Mouse (Mus musculus): ENCODE measurements around the gene Lrrc23. TPM values are rescaled to one million over a fixed set of nuclear protein-coding genes. Genes with fewer than 3 reads are reported as not detected.

Gene Lrrc23
- polyA plus RNA-seq (2014; fragmentation: Nextera tagmentation; extraction: Ambion mirVana): 3.7 and 6.4 TPM in 2 replicates

DNA sequence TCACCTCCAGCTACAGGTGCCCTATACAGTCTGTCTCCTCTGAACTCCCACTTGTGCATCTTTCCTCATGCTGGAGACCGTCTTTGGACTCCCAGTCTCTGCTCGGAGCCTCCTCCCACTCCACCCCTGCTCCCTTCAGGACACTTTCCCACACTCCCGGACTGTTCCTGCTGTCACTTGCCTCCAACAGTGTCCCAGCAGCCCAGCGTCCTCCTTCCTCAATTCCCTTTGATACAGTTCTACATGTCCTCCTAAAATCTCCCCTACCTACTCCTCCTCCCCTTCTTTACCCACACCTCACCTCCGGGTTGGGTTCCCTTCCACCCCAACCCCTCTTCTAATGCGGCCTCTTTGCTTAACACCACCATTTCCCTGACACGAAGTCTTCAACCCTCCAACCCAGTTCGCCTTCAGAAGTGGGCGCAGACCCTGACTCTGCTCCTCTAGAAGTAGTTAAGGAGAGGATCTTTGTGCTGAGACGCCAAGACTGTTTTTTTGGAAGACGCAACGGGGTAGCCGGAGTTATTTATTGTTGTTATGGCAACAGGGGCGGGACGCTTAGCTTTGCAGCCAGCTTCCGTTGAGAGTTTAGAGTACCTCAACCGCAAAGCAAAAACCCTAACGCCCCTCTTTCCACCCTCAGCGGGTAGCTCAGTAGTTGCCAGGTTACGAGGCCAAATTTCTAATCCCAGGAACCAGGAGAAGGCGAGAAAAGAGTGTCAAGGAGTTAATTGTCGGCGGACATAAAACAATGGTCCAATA is at the start of gene Lrrc23:
Gene Lrrc23, minus strand, starts transcription at position 506 of the 762 bp plus-strand sequence.
- Histone ChIP-seq H3K4me2 (replicated peaks) (peak within 1 kb of the TSS; percentile 78), H3K27me3 (ENCODE audit: control insufficient read depth, insufficient read depth, low read length) (0 out of 2 replicates have a peak, but pooled peaks cover 4% of the 10 kb centered on the region), H3K4me3 (replicated peaks; ENCODE audit: low read length) (peak within 1 kb of the TSS; percentile 33), H3K9ac (peak within 1 kb of the TSS; percentile 49), H3K27ac (peak within 1 kb of the TSS; percentile 43), H3K9me3 (ENCODE audit: control insufficient read depth, low read length) (no peaks in the 10 kb centered on the region), H3K4me1 (replicated peaks; ENCODE audit: control insufficient read depth, insufficient read depth, low read length) (peaks cover 13% of the 10 kb centered on the region; the same call in 1 of the 2 replicates), H3K36me3 (replicated peaks; ENCODE audit: control insufficient read depth, insufficient read depth) (no peaks in the 10 kb centered on the region)
- DNase-seq (ENCODE audit: low spot score): peak; percentile 73
- WGBS: 2% methylated on average over 23 of the region's 23 CpGs
- peak; percentile 62; the same call in 1 of the 2 replicates for ATAC-seq (ENCODE audit: low FRiP score)

GRCm38 (mm10) chr6:124828101-124828592 is 48.6 kb upstream of the Lrrc23 start:
- Histone ChIP-seq H3K4me1 (replicated peaks; ENCODE audit: control insufficient read depth, insufficient read depth, low read length) (peaks cover 15% of the 10 kb centered on the region), H3K27ac (peak overlapping the region; percentile 62), H3K36me3 (replicated peaks; ENCODE audit: control insufficient read depth, insufficient read depth) (peaks cover 40% of the 10 kb centered on the region), H3K9ac (peak overlapping the region; percentile 65), H3K27me3 (ENCODE audit: control insufficient read depth, insufficient read depth, low read length) (no peaks in the 10 kb centered on the region), H3K4me3 (replicated peaks; ENCODE audit: low read length) (peak overlapping the region; percentile 46), H3K9me3 (ENCODE audit: control insufficient read depth, low read length) (no peaks in the 10 kb centered on the region), H3K4me2 (replicated peaks) (peak overlapping the region; percentile 88)
- DNase-seq (ENCODE audit: low spot score) (peak; percentile 35), ATAC-seq (ENCODE audit: low FRiP score) (no peak)
- WGBS: 25% methylated on average over 10 of the region's 10 CpGs

DNA sequence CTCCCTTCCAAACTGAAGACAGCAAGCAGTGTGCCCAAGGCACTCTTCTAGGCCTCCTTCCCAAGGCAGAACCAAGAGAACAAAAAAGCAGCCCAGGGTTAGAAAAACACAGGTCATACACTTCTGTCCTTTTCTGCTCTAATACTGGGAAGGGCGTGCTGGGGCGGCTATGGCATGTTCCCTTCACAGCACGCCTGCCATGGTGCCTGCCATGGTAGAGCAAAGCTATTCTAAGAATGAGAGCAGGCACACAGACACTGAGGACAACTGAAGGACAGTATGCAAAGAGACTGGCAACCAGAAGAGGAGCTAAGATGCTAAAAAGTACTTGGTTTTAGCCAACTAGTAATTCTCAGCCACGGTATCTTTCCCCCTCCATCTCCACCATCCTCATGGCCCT is 42.5 kb upstream of the Lrrc23 start:
- Histone ChIP-seq H3K4me3 (replicated peaks; ENCODE audit: low read length) (no peak overlapping the region), H3K36me3 (replicated peaks; ENCODE audit: control insufficient read depth, insufficient read depth) (peaks cover 97% of the 10 kb centered on the region), H3K27ac (no peak overlapping the region), H3K9ac (no peak overlapping the region), H3K27me3 (ENCODE audit: control insufficient read depth, insufficient read depth, low read length) (no peaks in the 10 kb centered on the region), H3K4me1 (replicated peaks; ENCODE audit: control insufficient read depth, insufficient read depth, low read length) (no peaks in the 10 kb centered on the region), H3K9me3 (ENCODE audit: control insufficient read depth, low read length) (no peaks in the 10 kb centered on the region), H3K4me2 (replicated peaks) (no peak overlapping the region)
- ATAC-seq (ENCODE audit: low FRiP score): no peak
- 96% methylated on average over 4 of the region's 4 CpGs for WGBS
- no peak for DNase-seq (ENCODE audit: low spot score)

DNA sequence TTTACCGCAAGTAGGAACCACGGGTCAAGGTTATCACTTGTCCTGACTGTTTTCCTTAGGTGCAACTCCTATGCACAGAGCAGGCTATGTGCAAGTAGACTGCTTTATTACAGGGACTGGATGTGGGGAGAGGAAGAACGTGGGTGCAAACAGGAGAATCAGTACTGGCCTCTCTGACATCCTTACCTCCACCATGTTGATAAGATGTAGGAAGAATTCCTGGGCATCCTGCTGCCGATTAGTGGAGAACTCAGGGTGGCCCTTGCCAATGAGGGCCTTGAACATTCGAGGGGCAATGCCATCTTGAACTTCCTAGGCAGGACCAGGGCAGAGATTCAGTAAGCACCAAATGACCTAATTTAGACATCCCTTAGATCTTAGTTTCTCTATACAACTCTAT is 41.4 kb upstream of the Lrrc23 start:
- no peaks in the 10 kb centered on the region for H3K27me3 ChIP-seq (ENCODE audit: control insufficient read depth, insufficient read depth, low read length)

GRCm38 (mm10) chr6:124817971-124818370 is 38.4 kb upstream of the Lrrc23 start:
- 92% methylated on average over 8 of the region's 8 CpGs for WGBS
- no peaks in the 10 kb centered on the region for H3K27me3 ChIP-seq (ENCODE audit: control insufficient read depth, insufficient read depth, low read length)
- ATAC-seq (ENCODE audit: low FRiP score): no peak

More for the DNA sequence above, 41.4 kb upstream of the Lrrc23 start:
- peaks cover 100% of the 10 kb centered on the region for H3K36me3 ChIP-seq (replicated peaks; ENCODE audit: control insufficient read depth, insufficient read depth)
- no peak for DNase-seq (ENCODE audit: low spot score)
- no peaks in the 10 kb centered on the region for H3K9me3 ChIP-seq (ENCODE audit: control insufficient read depth, low read length)
- ATAC-seq (ENCODE audit: low FRiP score): no peak
- no peaks in the 10 kb centered on the region for H3K4me1 ChIP-seq (replicated peaks; ENCODE audit: control insufficient read depth, insufficient read depth, low read length)
- no peak overlapping the region for H3K9ac ChIP-seq
- no peak overlapping the region for H3K4me3 ChIP-seq (replicated peaks; ENCODE audit: low read length)
- 94% methylated on average over 5 of the region's 5 CpGs for WGBS
- no peak overlapping the region for H3K27ac ChIP-seq
- no peak overlapping the region for H3K4me2 ChIP-seq (replicated peaks)

GRCm38 (mm10) chr6:124817563-124817962 is 38.0 kb upstream of the Lrrc23 start:
- Histone ChIP-seq H3K27ac (no peak overlapping the region), H3K36me3 (replicated peaks; ENCODE audit: control insufficient read depth, insufficient read depth) (peaks cover 77% of the 10 kb centered on the region), H3K9ac (no peak overlapping the region), H3K9me3 (ENCODE audit: control insufficient read depth, low read length) (no peaks in the 10 kb centered on the region), H3K4me2 (replicated peaks) (no peak overlapping the region), H3K4me3 (replicated peaks; ENCODE audit: low read length) (no peak overlapping the region), H3K27me3 (ENCODE audit: control insufficient read depth, insufficient read depth, low read length) (no peaks in the 10 kb centered on the region), H3K4me1 (replicated peaks; ENCODE audit: control insufficient read depth, insufficient read depth, low read length) (peaks cover 14% of the 10 kb centered on the region)
- ATAC-seq (ENCODE audit: low FRiP score) (no peak), DNase-seq (ENCODE audit: low spot score) (no peak)
- WGBS: 96% methylated on average over 8 of the region's 8 CpGs

More at GRCm38 (mm10) chr6:124817971-124818370, 38.4 kb upstream of the Lrrc23 start:
- H3K9me3 ChIP-seq (ENCODE audit: control insufficient read depth, low read length): no peaks in the 10 kb centered on the region
- H3K4me1 ChIP-seq (replicated peaks; ENCODE audit: control insufficient read depth, insufficient read depth, low read length): peaks cover 9% of the 10 kb centered on the region
- DNase-seq (ENCODE audit: low spot score): no peak
- no peak overlapping the region for H3K4me3 ChIP-seq (replicated peaks; ENCODE audit: low read length)
- no peak overlapping the region for H3K9ac ChIP-seq
- H3K27ac ChIP-seq: no peak overlapping the region
- H3K36me3 ChIP-seq (replicated peaks; ENCODE audit: control insufficient read depth, insufficient read depth): peaks cover 81% of the 10 kb centered on the region
- H3K4me2 ChIP-seq (replicated peaks): no peak overlapping the region

DNA sequence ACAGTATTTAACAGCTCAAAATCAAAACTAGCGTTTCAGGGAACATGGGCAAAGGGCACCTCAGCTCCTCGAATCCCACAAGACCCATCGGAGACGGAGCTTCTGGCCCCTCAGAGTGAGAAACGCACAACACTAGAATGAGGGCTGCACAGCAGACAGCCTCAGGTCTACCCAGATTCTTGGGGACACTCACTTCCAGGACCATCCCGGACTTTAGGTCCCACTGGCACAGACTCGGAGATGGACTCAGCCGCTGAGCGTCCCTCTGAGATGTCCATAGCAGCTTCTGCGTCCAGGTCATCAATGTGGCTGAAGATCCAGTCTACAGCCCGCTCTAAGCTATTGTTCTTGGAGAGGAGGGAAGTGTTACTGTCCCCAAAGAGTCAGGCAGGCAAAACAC is 37.6 kb upstream of the Lrrc23 start:
- Histone ChIP-seq H3K27ac (no peak overlapping the region), H3K4me2 (replicated peaks) (no peak overlapping the region), H3K27me3 (ENCODE audit: control insufficient read depth, insufficient read depth, low read length) (no peaks in the 10 kb centered on the region), H3K9ac (no peak overlapping the region), H3K9me3 (ENCODE audit: control insufficient read depth, low read length) (no peaks in the 10 kb centered on the region), H3K36me3 (replicated peaks; ENCODE audit: control insufficient read depth, insufficient read depth) (peaks cover 74% of the 10 kb centered on the region), H3K4me1 (replicated peaks; ENCODE audit: control insufficient read depth, insufficient read depth, low read length) (peaks cover 18% of the 10 kb centered on the region), H3K4me3 (replicated peaks; ENCODE audit: low read length) (no peak overlapping the region)
- ATAC-seq (ENCODE audit: low FRiP score) (no peak), DNase-seq (ENCODE audit: low spot score) (no peak)
- WGBS: 97% methylated on average over 11 of the region's 11 CpGs

GRCm38 (mm10) chr6:124816611-124817010 is 37.1 kb upstream of the Lrrc23 start:
- H3K4me3 ChIP-seq (replicated peaks; ENCODE audit: low read length): no peak overlapping the region
- no peak overlapping the region for H3K4me2 ChIP-seq (replicated peaks)
- H3K27ac ChIP-seq: no peak overlapping the region
- ATAC-seq (ENCODE audit: low FRiP score) (no peak), DNase-seq (ENCODE audit: low spot score) (no peak)
- H3K9ac ChIP-seq: no peak overlapping the region
- 93% methylated on average over 4 of the region's 4 CpGs for WGBS
- no peaks in the 10 kb centered on the region for H3K27me3 ChIP-seq (ENCODE audit: control insufficient read depth, insufficient read depth, low read length)
- peaks cover 20% of the 10 kb centered on the region for H3K4me1 ChIP-seq (replicated peaks; ENCODE audit: control insufficient read depth, insufficient read depth, low read length)
- no peaks in the 10 kb centered on the region for H3K9me3 ChIP-seq (ENCODE audit: control insufficient read depth, low read length)
- peaks cover 74% of the 10 kb centered on the region for H3K36me3 ChIP-seq (replicated peaks; ENCODE audit: control insufficient read depth, insufficient read depth)

- ATAC-seq (ENCODE audit: low FRiP score) (no peak), DNase-seq (ENCODE audit: low spot score) (no peak)
- Histone ChIP-seq H3K4me3 (replicated peaks; ENCODE audit: low read length) (no peak overlapping the region), H3K27me3 (ENCODE audit: control insufficient read depth, insufficient read depth, low read length) (no peaks in the 10 kb centered on the region), H3K4me2 (replicated peaks) (no peak overlapping the region), H3K36me3 (replicated peaks; ENCODE audit: control insufficient read depth, insufficient read depth) (peaks cover 71% of the 10 kb centered on the region), H3K4me1 (replicated peaks; ENCODE audit: control insufficient read depth, insufficient read depth, low read length) (peaks cover 20% of the 10 kb centered on the region), H3K9me3 (ENCODE audit: control insufficient read depth, low read length) (no peaks in the 10 kb centered on the region), H3K27ac (no peak overlapping the region), H3K9ac (no peak overlapping the region)
- WGBS: 68% methylated on average over 9 of the region's 9 CpGs
Measured at GRCm38 (mm10) chr6:124814858-124815774, 35.6 kb upstream of the Lrrc23 start.

Measured in hindbrain, embryonic 14.5 days (tissue).